Mouse (Mus musculus) bone marrow macrophage, adult 2 months (primary cell): ENCODE data around the gene Rps6kb1.

ENCODE experiments used
- CTCF ChIP-seq: IDR thresholded peaks from 2 replicates; pipeline ENCODE4 v1.5.1; 2012; ENCODE audit warnings: low read depth, mild to moderate bottlenecking, low read length, moderate library complexity
- POLR2A ChIP-seq: IDR thresholded peaks from 2 replicates; pipeline ENCODE4 v1.6.1; 2012; ENCODE audit warnings: mild to moderate bottlenecking, low read depth, low read length, borderline replicate concordance

DNA sequence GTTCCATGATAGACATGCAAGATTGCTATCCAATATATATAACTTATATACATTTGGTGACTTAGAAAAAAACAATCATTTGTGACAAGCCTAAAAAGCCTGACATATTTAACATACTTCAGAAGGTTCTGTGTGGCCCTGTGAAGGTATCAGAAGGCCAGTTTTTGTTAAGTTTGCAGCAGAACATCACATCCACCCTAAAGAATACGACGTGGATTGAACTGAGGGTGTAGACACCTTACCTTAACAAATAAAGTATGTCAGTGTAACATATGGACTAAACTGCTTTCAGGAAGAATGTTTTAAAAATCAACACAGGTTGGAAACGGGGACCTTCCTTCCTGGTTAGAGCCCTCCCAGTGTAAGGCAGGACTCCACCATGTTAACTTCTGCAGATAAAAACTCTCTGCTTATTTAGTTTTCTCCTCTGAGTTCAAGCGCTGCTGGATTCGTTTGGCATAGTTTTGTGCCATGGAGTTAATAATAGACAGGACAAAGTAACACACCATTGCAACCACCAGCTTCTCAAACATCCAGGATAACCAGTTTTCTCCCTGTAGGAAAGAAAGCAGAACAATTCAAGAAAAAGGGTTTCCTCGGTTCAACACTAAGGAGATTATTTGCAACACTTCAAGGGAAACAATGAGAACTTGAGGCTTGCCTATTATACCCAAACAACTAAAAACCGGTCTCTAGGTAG is 40.4 kb upstream of the Rps6kb1 start:
- TF ChIP-seq CTCF (no peak), POLR2A (no peak)
